Mouse (Mus musculus) heart, postnatal 0 days (tissue): ENCODE results near the gene Tnr. TPM values are rescaled to one million over a fixed set of nuclear protein-coding genes. Genes with fewer than 3 reads are reported as not detected.
"Not testable (repeated sequence)": the region's sequence is repeated elsewhere in the genome, so short reads cannot be mapped to it uniquely, and the experiment has no call there.

Experiments
- ATAC-seq: fragments of 200-750 bp; cut with Nextera tagmentation; 2 replicates; pipeline ENCODE4 v1.8.0; 2017; ENCODE audit warnings: low read depth, moderate number of reproducible peaks, moderate library complexity; ENCODE audit not compliant: insufficient read depth
- DNase-seq: peaks from one replicate; pipeline ENCODE4 v3.0.0-alpha.2; 2016; ENCODE audit warnings: low spot score
- H3K27ac ChIP-seq: fragments of 300-500 bp; sonication (generic); 2 replicates; pipeline ENCODE4 v1.5.1; 2014; ENCODE audit warnings: low read depth, mild to moderate bottlenecking
- H3K27me3 ChIP-seq: fragments of 300-500 bp; sonication (generic); 2 replicates; pipeline ENCODE4 v1.6.1; 2014; ENCODE audit warnings: low read length, mixed read lengths; ENCODE audit not compliant: control insufficient read depth, insufficient read depth
- H3K36me3 ChIP-seq: fragments of 300-500 bp; sonication (generic); replicated peaks from 2 replicates; pipeline ENCODE4 v1.6.1; 2014; ENCODE audit warnings: low read length, mixed read lengths; ENCODE audit not compliant: control insufficient read depth, insufficient read depth
- H3K4me1 ChIP-seq: fragments of 300-500 bp; sonication (generic); 2 replicates; pipeline ENCODE4 v1.6.1; 2014; ENCODE audit warnings: antibody characterized with exemption; ENCODE audit not compliant: control insufficient read depth, insufficient read depth
- H3K4me2 ChIP-seq: fragments of 300-500 bp; sonication (generic); 2 replicates; pipeline ENCODE4 v1.6.1; 2014; ENCODE audit warnings: low read depth, mild to moderate bottlenecking, low read length, moderate library complexity
- H3K4me3 ChIP-seq: fragments of 300-500 bp; sonication (generic); 2 replicates; pipeline ENCODE4 v1.5.1; 2014; ENCODE audit warnings: low read depth, low read length
- H3K9ac ChIP-seq: fragments of 300-500 bp; sonication (generic); replicated peaks from 2 replicates; pipeline ENCODE4 v1.6.1; 2014; ENCODE audit warnings: low read depth, low read length, mixed read lengths
- H3K9me3 ChIP-seq: fragments of 300-500 bp; sonication (generic); replicated peaks from 2 replicates; pipeline ENCODE4 v1.6.1; 2016; ENCODE audit warnings: low read length; ENCODE audit not compliant: control insufficient read depth
- CTCF ChIP-seq: IDR thresholded peaks from 2 replicates; pipeline ENCODE4 v1.5.1; 2016; ENCODE audit warnings: antibody characterized with exemption, control low read depth, low read depth
- EP300 ChIP-seq: IDR thresholded peaks from 2 replicates; pipeline ENCODE4 v1.6.1; 2016; ENCODE audit warnings: antibody characterized with exemption, low read depth
- WGBS: fragments of 180-500 bp; shearing (Covaris S2); extraction: QIAGEN DNeasy Blood & Tissue Kit; methylation state at CpG from one replicate; pipeline ENCODE4 v1.1.7; 2014; 5-methylcytosine and 5-hydroxymethylcytosine counted together
- polyA plus RNA-seq: library from polyadenylated mRNA; unstranded; fragments of >200 nt; fragmentation: Nextera tagmentation; extraction: Ambion mirVana; gene quantifications from 2 replicates; pipeline ENCODE4 v1.2.1, GENCODE M21; 2015
- total RNA-seq: library from RNA; depleted of rRNA; stranded (reverse); fragments of >200 nt; gene quantifications from 2 replicates; pipeline ENCODE4 v1.2.3, GENCODE M21; 2014; ENCODE audit warnings: low replicate concordance

The Tnr gene
- total and polyA plus RNA-seq, 2 experiments from 2014 or later = 0.04 to 0.08 TPM

GRCm38 (mm10) chr1:159939335-159939734, 415.8 kb downstream of the Tnr start:
- H3K27ac ChIP-seq = no peak overlapping the region
- no peak overlapping the region for H3K4me3 ChIP-seq
- DNase-seq (no peak), ATAC-seq (no peak)
- H3K4me2 ChIP-seq = no peak overlapping the region
- H3K27me3 ChIP-seq = no peaks in the 10 kb centered on the region
- H3K36me3 ChIP-seq = no peaks in the 10 kb centered on the region
- TF ChIP-seq EP300 = no peak
- no peak for TF ChIP-seq CTCF
- no peaks in the 10 kb centered on the region for H3K4me1 ChIP-seq
- WGBS = 75% methylated on average over 3 of the region's 3 CpGs
- H3K9ac ChIP-seq = no peak overlapping the region
- no peaks in the 10 kb centered on the region for H3K9me3 ChIP-seq

GRCm38 (mm10) chr1:159953526-159953925, 430.0 kb downstream of the Tnr start:
- no peak overlapping the region for H3K27ac ChIP-seq
- no peak for TF ChIP-seq EP300
- TF ChIP-seq CTCF = no peak
- H3K9me3 ChIP-seq = no peaks in the 10 kb centered on the region
- ATAC-seq = no peak
- H3K36me3 ChIP-seq = no peaks in the 10 kb centered on the region
- no peaks in the 10 kb centered on the region for H3K27me3 ChIP-seq
- no peak overlapping the region for H3K9ac ChIP-seq
- no peak overlapping the region for H3K4me2 ChIP-seq
- no peak overlapping the region for H3K4me3 ChIP-seq
- H3K4me1 ChIP-seq = 0 out of 2 replicates have a peak, but pooled peaks cover 3% of the 10 kb centered on the region
- no peak for DNase-seq
- WGBS = 20% methylated on average over 1 of the region's 1 CpGs

- ATAC-seq (no peak), DNase-seq (no peak)
- Histone ChIP-seq H3K9ac (no peak overlapping the region), H3K4me3 (no peak overlapping the region), H3K36me3 (no peaks in the 10 kb centered on the region), H3K27ac (no peak overlapping the region), H3K4me1 (no peaks in the 10 kb centered on the region), H3K4me2 (no peak overlapping the region), H3K9me3 (no peaks in the 10 kb centered on the region), H3K27me3 (no peaks in the 10 kb centered on the region)
- WGBS = 71% methylated on average over 4 of the region's 4 CpGs
- TF ChIP-seq EP300 = no peak
- TF ChIP-seq CTCF = no peak
These were observed 439.8 kb downstream of the Tnr start for GRCm38 (mm10) chr1:159963351-159963750.

- not testable (repeated sequence) for H3K4me2 ChIP-seq, H3K9me3 ChIP-seq, ATAC-seq, H3K4me1 ChIP-seq, DNase-seq, H3K27ac ChIP-seq, H3K4me3 ChIP-seq, H3K9ac ChIP-seq, H3K36me3 ChIP-seq, H3K27me3 ChIP-seq
These were observed 442.7 kb downstream of the Tnr start for GRCm38 (mm10) chr1:159966286-159966685.

GRCm38 (mm10) chr1:159968395-159968794, 444.8 kb downstream of the Tnr start:
- DNase-seq (no peak), ATAC-seq (no peak)
- no peak overlapping the region for H3K27ac ChIP-seq
- no peaks in the 10 kb centered on the region for H3K36me3 ChIP-seq
- H3K27me3 ChIP-seq = no peaks in the 10 kb centered on the region
- H3K4me2 ChIP-seq = no peak overlapping the region
- no peak overlapping the region for H3K4me3 ChIP-seq
- TF ChIP-seq CTCF (no peak), EP300 (no peak)
- no peak overlapping the region for H3K9ac ChIP-seq
- H3K4me1 ChIP-seq = no peaks in the 10 kb centered on the region
- no peaks in the 10 kb centered on the region for H3K9me3 ChIP-seq

- 18% methylated on average over 2 of the region's 2 CpGs for WGBS
- no peak overlapping the region for H3K9ac ChIP-seq
These were observed 454.2 kb downstream of the Tnr start for GRCm38 (mm10) chr1:159977786-159978185.

More at GRCm38 (mm10) chr1:159977786-159978185, 454.2 kb downstream of the Tnr start:
- ATAC-seq (peak; percentile 90), DNase-seq (peak; percentile 62)
- H3K9me3 ChIP-seq = no peaks in the 10 kb centered on the region
- H3K27ac ChIP-seq = 0 out of 2 replicates have a peak overlapping the region, but pooled peaks have one; percentile 19
- H3K27me3 ChIP-seq = no peaks in the 10 kb centered on the region
- no peak overlapping the region for H3K4me2 ChIP-seq
- no peak overlapping the region for H3K4me3 ChIP-seq
- H3K36me3 ChIP-seq = no peaks in the 10 kb centered on the region
- H3K4me1 ChIP-seq = no peaks in the 10 kb centered on the region
- TF ChIP-seq CTCF (no peak; the same call in none of the 2 replicates), EP300 (no peak)
